Mouse (Mus musculus) embryonic facial prominence, embryonic 15.5 days (tissue): ENCODE measurements at regions not wholly inside any gene's neighbourhood (a gene's known extent, or its start where the extent isn't known, plus 50 kb on each side); places are given as distances from the start of the nearest gene placed in this dataset.
A peak's percentile ranks its signal among the peaks of the same experiment; 100 is the strongest.

ENCODE experiments used
- ATAC-seq: fragments of 200-750 bp; cut with Nextera tagmentation; 2 replicates; pipeline ENCODE4 v1.8.0; 2017; ENCODE audit warnings: low read depth, moderate TSS enrichment; ENCODE audit not compliant: insufficient number of reproducible peaks, low FRiP score, low TSS enrichment
- H3K27ac ChIP-seq: fragments of 300-500 bp; sonication (generic); replicated peaks from 2 replicates; pipeline ENCODE4 v1.5.1; 2015; ENCODE audit warnings: mild to moderate bottlenecking, inconsistent platforms
- H3K27me3 ChIP-seq: fragments of 300-500 bp; sonication (generic); 2 replicates; pipeline ENCODE4 v1.6.1; 2015; ENCODE audit warnings: inconsistent platforms
- H3K36me3 ChIP-seq: fragments of 300-500 bp; sonication (generic); 2 replicates; pipeline ENCODE4 v1.6.1; 2015; ENCODE audit warnings: mild to moderate bottlenecking, inconsistent platforms
- H3K4me1 ChIP-seq: fragments of 300-500 bp; sonication (generic); 2 replicates; pipeline ENCODE4 v1.6.1; 2015; ENCODE audit warnings: inconsistent platforms
- H3K4me2 ChIP-seq: fragments of 300-500 bp; sonication (generic); replicated peaks from 2 replicates; pipeline ENCODE4 v1.6.1; 2015; ENCODE audit warnings: mild to moderate bottlenecking, inconsistent platforms
- H3K4me3 ChIP-seq: fragments of 300-500 bp; sonication (generic); replicated peaks from 2 replicates; pipeline ENCODE4 v1.5.1; 2015; ENCODE audit warnings: mild to moderate bottlenecking, inconsistent platforms
- H3K9ac ChIP-seq: fragments of 300-500 bp; sonication (generic); 2 replicates; pipeline ENCODE4 v1.6.1; 2015; ENCODE audit warnings: inconsistent platforms
- H3K9me3 ChIP-seq: fragments of 300-500 bp; sonication (generic); replicated peaks from 2 replicates; pipeline ENCODE4 v1.6.1; 2016; ENCODE audit warnings: inconsistent platforms
- WGBS: fragments of 180-500 bp; shearing (Covaris S2); methylation state at CpG from one replicate; pipeline ENCODE4 v1.1.7; 2015; 5-methylcytosine and 5-hydroxymethylcytosine counted together

DNA sequence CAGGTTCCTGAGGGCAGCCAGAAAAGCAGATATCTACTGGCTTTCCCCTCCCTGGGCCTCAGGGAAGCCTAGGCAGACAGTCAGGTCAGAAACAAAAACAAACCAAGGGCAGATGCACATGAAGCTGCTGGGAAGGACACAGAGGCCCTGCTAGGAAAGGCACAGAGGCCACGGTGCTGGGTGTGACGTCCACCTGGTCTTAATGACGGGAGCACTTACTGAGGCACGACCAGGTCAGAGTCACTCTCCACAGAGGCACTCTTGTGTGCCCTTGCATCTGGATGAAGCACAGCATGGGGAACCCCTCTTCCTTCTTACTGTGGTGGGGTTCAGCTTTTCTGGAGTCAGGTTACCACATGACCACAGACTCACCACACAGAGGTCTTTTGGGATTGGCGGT is 251.6 kb upstream of the Zmiz1 start:
- no peaks in the 10 kb centered on the region for H3K9me3 ChIP-seq
- H3K27me3 ChIP-seq: no peaks in the 10 kb centered on the region
- H3K4me3 ChIP-seq: no peak overlapping the region
- no peak for ATAC-seq
- no peak overlapping the region for H3K4me2 ChIP-seq
- peaks cover 16% of the 10 kb centered on the region for H3K4me1 ChIP-seq
- no peak overlapping the region for H3K9ac ChIP-seq
- no peak overlapping the region for H3K27ac ChIP-seq
- WGBS: 48% methylated on average over 5 of the region's 5 CpGs
- no peaks in the 10 kb centered on the region for H3K36me3 ChIP-seq

- Histone ChIP-seq H3K9ac (no peak overlapping the region), H3K4me2 (no peak overlapping the region), H3K27me3 (no peaks in the 10 kb centered on the region), H3K4me1 (peaks cover 22% of the 10 kb centered on the region), H3K27ac (no peak overlapping the region), H3K36me3 (no peaks in the 10 kb centered on the region), H3K4me3 (no peak overlapping the region), H3K9me3 (no peaks in the 10 kb centered on the region)
- peak; percentile 37; the same call in 1 of the 2 replicates for ATAC-seq
- WGBS: 54% methylated on average over 9 of the region's 9 CpGs
Measured at GRCm38 (mm10) chr14:25208221-25209056, 250.5 kb upstream of the Zmiz1 start.

GRCm38 (mm10) chr14:25213056-25213455 is 245.9 kb upstream of the Zmiz1 start:
- Histone ChIP-seq H3K9ac (no peak overlapping the region), H3K9me3 (no peaks in the 10 kb centered on the region), H3K27me3 (no peaks in the 10 kb centered on the region), H3K4me2 (no peak overlapping the region), H3K27ac (no peak overlapping the region), H3K4me1 (peaks cover 12% of the 10 kb centered on the region; the same call in 1 of the 2 replicates), H3K4me3 (no peak overlapping the region), H3K36me3 (no peaks in the 10 kb centered on the region)
- ATAC-seq: no peak
- 67% methylated on average over 6 of the region's 6 CpGs for WGBS

GRCm38 (mm10) chr14:25223091-25223490 is 235.9 kb upstream of the Zmiz1 start:
- Histone ChIP-seq H3K4me1 (peaks cover 36% of the 10 kb centered on the region), H3K4me3 (no peak overlapping the region), H3K4me2 (no peak overlapping the region), H3K36me3 (no peaks in the 10 kb centered on the region), H3K27me3 (no peaks in the 10 kb centered on the region), H3K9me3 (no peaks in the 10 kb centered on the region), H3K9ac (no peak overlapping the region), H3K27ac (no peak overlapping the region)
- WGBS: 54% methylated on average over 1 of the region's 1 CpGs
- no peak for ATAC-seq

DNA sequence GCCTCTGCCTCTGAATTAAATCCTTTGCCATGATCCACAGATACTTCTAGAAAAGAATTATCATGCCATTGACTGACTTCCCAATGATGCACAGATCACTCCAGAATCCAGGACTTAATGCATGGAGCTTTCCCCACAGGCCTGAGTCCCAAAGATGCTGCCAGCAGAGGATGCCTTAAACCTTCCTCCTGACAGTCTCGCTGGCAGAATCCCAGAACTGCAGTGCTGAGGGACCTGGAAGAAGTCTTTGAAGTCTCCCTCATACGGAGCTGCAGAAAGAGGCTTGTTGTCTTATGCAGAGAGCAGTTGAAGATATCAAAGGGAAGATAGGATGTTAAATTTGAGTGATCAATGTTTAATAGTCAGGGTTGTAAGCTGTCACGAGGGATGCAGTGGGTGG is 233.8 kb upstream of the Zmiz1 start:
- Histone ChIP-seq H3K27ac (peak overlapping the region; percentile 87), H3K9ac (no peak overlapping the region), H3K36me3 (no peaks in the 10 kb centered on the region), H3K4me3 (no peak overlapping the region), H3K9me3 (no peaks in the 10 kb centered on the region), H3K4me1 (peaks cover 54% of the 10 kb centered on the region), H3K27me3 (no peaks in the 10 kb centered on the region), H3K4me2 (no peak overlapping the region)
- ATAC-seq: no peak
- 23% methylated on average over 3 of the region's 3 CpGs for WGBS

GRCm38 (mm10) chr14:25226155-25226839 is 232.7 kb upstream of the Zmiz1 start:
- Histone ChIP-seq H3K4me2 (peak overlapping the region; percentile 27), H3K9ac (no peak overlapping the region), H3K4me1 (peaks cover 54% of the 10 kb centered on the region), H3K27me3 (no peaks in the 10 kb centered on the region), H3K36me3 (no peaks in the 10 kb centered on the region), H3K9me3 (no peaks in the 10 kb centered on the region), H3K27ac (peak overlapping the region; percentile 87), H3K4me3 (no peak overlapping the region)
- ATAC-seq: peak; percentile 90
- 5% methylated on average over 11 of the region's 11 CpGs for WGBS

GRCm38 (mm10) chr14:25226840-25227506 is 232.0 kb upstream of the Zmiz1 start:
- Histone ChIP-seq H3K9ac (no peak overlapping the region), H3K36me3 (no peaks in the 10 kb centered on the region), H3K4me3 (no peak overlapping the region), H3K27ac (peak overlapping the region; percentile 87), H3K9me3 (no peaks in the 10 kb centered on the region), H3K27me3 (no peaks in the 10 kb centered on the region), H3K4me2 (peak overlapping the region; percentile 21; the same call in 1 of the 2 replicates), H3K4me1 (peaks cover 56% of the 10 kb centered on the region)
- WGBS: 29% methylated on average over 7 of the region's 7 CpGs
- no peak for ATAC-seq

DNA sequence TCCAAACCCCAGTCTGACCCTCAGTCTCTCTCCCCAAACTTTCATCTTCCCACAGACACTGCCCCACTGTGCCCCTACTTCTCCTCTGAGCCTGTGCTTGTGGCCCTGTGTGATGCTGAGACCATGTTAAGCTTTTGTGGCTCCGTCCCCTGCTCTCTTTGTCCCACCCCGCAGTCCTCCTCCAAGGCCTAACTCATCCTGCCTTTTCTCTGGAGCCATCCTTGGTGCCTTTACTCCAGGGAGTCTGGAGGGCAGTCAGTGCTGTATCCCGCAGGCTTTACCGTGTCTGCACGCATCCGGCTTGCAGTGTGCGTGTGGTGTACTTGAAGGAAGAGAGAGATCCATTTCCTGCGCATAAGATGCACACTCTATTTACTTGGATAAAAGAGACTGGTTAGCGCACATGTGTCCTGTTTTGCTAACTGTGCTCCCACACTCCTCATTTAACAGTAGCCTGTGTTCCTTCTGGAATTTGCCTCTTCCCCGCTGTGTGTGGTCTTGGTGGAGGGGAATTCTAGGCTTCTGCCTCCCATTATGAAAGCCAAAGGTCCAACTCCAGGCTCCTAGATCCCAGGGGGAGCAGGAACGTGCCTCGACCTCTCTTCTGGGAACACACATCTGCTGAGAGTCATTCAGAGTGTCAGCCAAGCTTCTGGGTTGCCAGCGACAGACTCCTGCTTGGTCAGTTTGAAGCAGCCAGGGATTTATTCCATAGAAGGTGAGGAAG is 230.5 kb upstream of the Zmiz1 start:
- Histone ChIP-seq H3K36me3 (no peaks in the 10 kb centered on the region), H3K4me3 (no peak overlapping the region), H3K9me3 (no peaks in the 10 kb centered on the region), H3K4me1 (peaks cover 59% of the 10 kb centered on the region), H3K27ac (peak overlapping the region; percentile 87), H3K4me2 (no peak overlapping the region), H3K9ac (no peak overlapping the region), H3K27me3 (no peaks in the 10 kb centered on the region)
- ATAC-seq: no peak
- 54% methylated on average over 13 of the region's 13 CpGs for WGBS

GRCm38 (mm10) chr14:25229569-25229968 is 229.4 kb upstream of the Zmiz1 start:
- ATAC-seq: no peak
- WGBS: 36% methylated on average over 6 of the region's 6 CpGs
- peaks cover 58% of the 10 kb centered on the region for H3K4me1 ChIP-seq

GRCm38 (mm10) chr14:25231881-25232280 is 227.1 kb upstream of the Zmiz1 start:
- 83% methylated on average over 1 of the region's 1 CpGs for WGBS
- H3K27me3 ChIP-seq: no peaks in the 10 kb centered on the region
- peak overlapping the region; percentile 22; the same call in 1 of the 2 replicates for H3K27ac ChIP-seq
- peaks cover 35% of the 10 kb centered on the region for H3K4me1 ChIP-seq
- ATAC-seq: peak; percentile 67; the same call in 1 of the 2 replicates
- H3K4me2 ChIP-seq: no peak overlapping the region
- no peaks in the 10 kb centered on the region for H3K9me3 ChIP-seq
- H3K4me3 ChIP-seq: no peak overlapping the region
- H3K9ac ChIP-seq: no peak overlapping the region
- no peaks in the 10 kb centered on the region for H3K36me3 ChIP-seq

More at GRCm38 (mm10) chr14:25229569-25229968, 229.4 kb upstream of the Zmiz1 start:
- no peaks in the 10 kb centered on the region for H3K36me3 ChIP-seq
- peak overlapping the region; percentile 87 for H3K27ac ChIP-seq
- H3K9me3 ChIP-seq: no peaks in the 10 kb centered on the region
- H3K4me3 ChIP-seq: no peak overlapping the region
- no peaks in the 10 kb centered on the region for H3K27me3 ChIP-seq
- H3K4me2 ChIP-seq: no peak overlapping the region
- H3K9ac ChIP-seq: no peak overlapping the region
